Mouse (Mus musculus) cerebellum, adult 2 months (tissue): Measurements from ENCODE around the gene Cygb.

Source experiments
- CTCF ChIP-seq: fragments of 200-500 bp; IDR thresholded peaks from 2 replicates; pipeline ENCODE4 v1.5.1; 2011; ENCODE audit warnings: low read depth, mild to moderate bottlenecking, control low read depth, low read length, moderate library complexity, borderline replicate concordance; ENCODE audit not compliant: insufficient read depth
- POLR2A ChIP-seq: fragments of 200-500 bp; IDR thresholded peaks from 2 replicates; pipeline ENCODE4 v1.6.1; 2011; ENCODE audit warnings: low read length, control low read depth, borderline replicate concordance; ENCODE audit not compliant: insufficient read depth

GRCm38 (mm10) chr11:116621258-116621704, 32.8 kb downstream of the Cygb start:
- TF ChIP-seq CTCF: no peak
- no peak for TF ChIP-seq POLR2A
